Mouse (Mus musculus) thymus, adult 2 months (tissue): ENCODE results near the gene Rnpep.
"Not testable (repeated sequence)": the region's sequence is repeated elsewhere in the genome, so short reads cannot be mapped to it uniquely, and the experiment has no call there.

Experiments
- CTCF ChIP-seq: fragments of 200-500 bp; IDR thresholded peaks from 2 replicates; pipeline ENCODE4 v1.5.1; 2012; ENCODE audit warnings: mild to moderate bottlenecking, control low read depth, low read length, moderate library complexity, borderline replicate concordance; ENCODE audit not compliant: control insufficient read depth, poor library complexity, insufficient read depth; ENCODE audit errors: extremely low read depth
- POLR2A ChIP-seq: fragments of 200-500 bp; IDR thresholded peaks from 2 replicates; pipeline ENCODE4 v1.6.1; 2012; ENCODE audit warnings: mild to moderate bottlenecking, low read length, control low read depth, moderate library complexity; ENCODE audit not compliant: control insufficient read depth, poor library complexity, insufficient read depth; ENCODE audit errors: extremely low read depth

DNA sequence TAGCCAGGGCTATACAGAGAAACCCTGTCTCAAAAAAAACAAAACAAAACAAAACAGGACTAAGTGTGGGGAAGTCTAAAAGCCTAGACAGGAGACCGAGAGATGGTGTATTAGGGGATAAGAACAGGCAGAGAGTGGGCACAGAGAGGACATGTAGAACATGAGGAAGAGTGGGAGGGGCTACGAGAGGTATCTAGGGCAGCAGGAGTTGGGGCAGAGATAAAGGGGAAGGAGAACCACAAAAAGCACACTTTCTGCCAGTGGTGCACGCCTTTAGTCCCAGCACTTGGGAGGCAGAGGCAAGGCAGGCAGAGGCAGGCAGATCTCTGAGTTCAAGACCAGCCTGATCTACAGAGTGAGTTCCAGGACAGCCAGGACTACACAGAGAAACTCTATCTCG is 43.7 kb downstream of the Rnpep start:
- not testable (repeated sequence) for TF ChIP-seq CTCF, POLR2A
